Mouse (Mus musculus): ENCODE measurements around the gene Gm29609. TPM values are rescaled to one million over a fixed set of nuclear protein-coding genes. Genes with fewer than 3 reads are reported as not detected.

Gm29609 gene
- polyA plus RNA-seq, 2 experiments, result 0.96 to 4.3 TPM

- Histone ChIP-seq H3K4me2 (replicated peaks; ENCODE audit: low read depth, low read length, severe bottlenecking) (no peak overlapping the region), H3K9me3 (ENCODE audit: control insufficient read depth, low read length) (peaks cover 4% of the 10 kb centered on the region), H3K9ac (ENCODE audit: low read depth, low read length, severe bottlenecking) (no peak overlapping the region), H3K27me3 (ENCODE audit: control insufficient read depth, insufficient read depth, low read length) (no peaks in the 10 kb centered on the region), H3K36me3 (ENCODE audit: control insufficient read depth, insufficient read depth, low read length) (peaks cover 83% of the 10 kb centered on the region), H3K27ac (replicated peaks; ENCODE audit: low read depth, low read length) (no peak overlapping the region), H3K4me1 (ENCODE audit: control insufficient read depth, insufficient read depth, low read length) (peaks cover 9% of the 10 kb centered on the region), H3K4me3 (replicated peaks; ENCODE audit: low read length) (peak overlapping the region; percentile 73; the same call in 1 of the 2 replicates)
- TF ChIP-seq POLR2A (IDR thresholded peaks at IDR 0.05; ENCODE audit: borderline replicate concordance, extremely low read depth, insufficient read depth, insufficient read length), result no peak
- no peak for ATAC-seq (ENCODE audit: low FRiP score, low read depth)
- DNase-seq (ENCODE audit: low spot score), result no peak
- 91% methylated on average over 27 of the region's 27 CpGs for WGBS
Observed at GRCm38 (mm10) chr5:31200327-31200768, 20.6 kb upstream of the Gm29609 start.

- no peak for TF ChIP-seq POLR2A (IDR thresholded peaks at IDR 0.05; ENCODE audit: borderline replicate concordance, extremely low read depth, insufficient read depth, insufficient read length)
- no peak overlapping the region for H3K4me3 ChIP-seq (replicated peaks; ENCODE audit: low read length)
- H3K9ac ChIP-seq (ENCODE audit: low read depth, low read length, severe bottlenecking), result no peak overlapping the region
- no peak overlapping the region for H3K4me2 ChIP-seq (replicated peaks; ENCODE audit: low read depth, low read length, severe bottlenecking)
- H3K27me3 ChIP-seq (ENCODE audit: control insufficient read depth, insufficient read depth, low read length), result no peaks in the 10 kb centered on the region
- peaks cover 83% of the 10 kb centered on the region for H3K36me3 ChIP-seq (ENCODE audit: control insufficient read depth, insufficient read depth, low read length)
- H3K27ac ChIP-seq (replicated peaks; ENCODE audit: low read depth, low read length), result no peak overlapping the region
- no peak for DNase-seq (ENCODE audit: low spot score)
- ATAC-seq (ENCODE audit: low FRiP score, low read depth), result no peak
- WGBS, result 89% methylated on average over 7 of the region's 9 CpGs
- H3K4me1 ChIP-seq (ENCODE audit: control insufficient read depth, insufficient read depth, low read length), result peaks cover 9% of the 10 kb centered on the region
- peaks cover 4% of the 10 kb centered on the region for H3K9me3 ChIP-seq (ENCODE audit: control insufficient read depth, low read length)
Observed at GRCm38 (mm10) chr5:31199893-31200292, 20.2 kb upstream of the Gm29609 start.

GRCm38 (mm10) chr5:31199321-31199892 is 19.7 kb upstream of the Gm29609 start:
- H3K27me3 ChIP-seq (ENCODE audit: control insufficient read depth, insufficient read depth, low read length), result no peaks in the 10 kb centered on the region
- no peak overlapping the region for H3K4me2 ChIP-seq (replicated peaks; ENCODE audit: low read depth, low read length, severe bottlenecking)
- DNase-seq (ENCODE audit: low spot score), result no peak
- no peak overlapping the region for H3K4me3 ChIP-seq (replicated peaks; ENCODE audit: low read length)
- peaks cover 83% of the 10 kb centered on the region for H3K36me3 ChIP-seq (ENCODE audit: control insufficient read depth, insufficient read depth, low read length)
- H3K27ac ChIP-seq (replicated peaks; ENCODE audit: low read depth, low read length), result no peak overlapping the region
- WGBS, result 92% methylated on average over 19 of the region's 19 CpGs
- no peak for TF ChIP-seq POLR2A (IDR thresholded peaks at IDR 0.05; ENCODE audit: borderline replicate concordance, extremely low read depth, insufficient read depth, insufficient read length)
- no peak for ATAC-seq (ENCODE audit: low FRiP score, low read depth)
- H3K9ac ChIP-seq (ENCODE audit: low read depth, low read length, severe bottlenecking), result no peak overlapping the region
- peaks cover 10% of the 10 kb centered on the region for H3K4me1 ChIP-seq (ENCODE audit: control insufficient read depth, insufficient read depth, low read length)
- peaks cover 4% of the 10 kb centered on the region for H3K9me3 ChIP-seq (ENCODE audit: control insufficient read depth, low read length)

- no peak for TF ChIP-seq POLR2A (IDR thresholded peaks at IDR 0.05; ENCODE audit: borderline replicate concordance, extremely low read depth, insufficient read depth, insufficient read length)
- Histone ChIP-seq H3K36me3 (ENCODE audit: control insufficient read depth, insufficient read depth, low read length) (peaks cover 81% of the 10 kb centered on the region), H3K9me3 (ENCODE audit: control insufficient read depth, low read length) (peaks cover 4% of the 10 kb centered on the region), H3K4me1 (ENCODE audit: control insufficient read depth, insufficient read depth, low read length) (peaks cover 16% of the 10 kb centered on the region), H3K9ac (ENCODE audit: low read depth, low read length, severe bottlenecking) (no peak overlapping the region), H3K27ac (replicated peaks; ENCODE audit: low read depth, low read length) (no peak overlapping the region), H3K4me3 (replicated peaks; ENCODE audit: low read length) (no peak overlapping the region), H3K4me2 (replicated peaks; ENCODE audit: low read depth, low read length, severe bottlenecking) (no peak overlapping the region), H3K27me3 (ENCODE audit: control insufficient read depth, insufficient read depth, low read length) (no peaks in the 10 kb centered on the region)
- ATAC-seq (ENCODE audit: low FRiP score, low read depth) (no peak), DNase-seq (ENCODE audit: low spot score) (no peak)
- WGBS, result 84% methylated on average over 5 of the region's 5 CpGs
Observed at GRCm38 (mm10) chr5:31198616-31199320, 19.1 kb upstream of the Gm29609 start.

GRCm38 (mm10) chr5:31198170-31198569 is 18.5 kb upstream of the Gm29609 start:
- H3K9me3 ChIP-seq (ENCODE audit: control insufficient read depth, low read length), result peaks cover 4% of the 10 kb centered on the region
- no peak overlapping the region for H3K9ac ChIP-seq (ENCODE audit: low read depth, low read length, severe bottlenecking)
- peaks cover 75% of the 10 kb centered on the region for H3K36me3 ChIP-seq (ENCODE audit: control insufficient read depth, insufficient read depth, low read length)
- no peak overlapping the region for H3K4me3 ChIP-seq (replicated peaks; ENCODE audit: low read length)
- WGBS, result 94% methylated on average over 9 of the region's 9 CpGs
- H3K27me3 ChIP-seq (ENCODE audit: control insufficient read depth, insufficient read depth, low read length), result no peaks in the 10 kb centered on the region
- TF ChIP-seq POLR2A (IDR thresholded peaks at IDR 0.05; ENCODE audit: borderline replicate concordance, extremely low read depth, insufficient read depth, insufficient read length), result no peak
- ATAC-seq (ENCODE audit: low FRiP score, low read depth), result no peak
- no peak for DNase-seq (ENCODE audit: low spot score)
- no peak overlapping the region for H3K4me2 ChIP-seq (replicated peaks; ENCODE audit: low read depth, low read length, severe bottlenecking)
- H3K27ac ChIP-seq (replicated peaks; ENCODE audit: low read depth, low read length), result no peak overlapping the region
- peaks cover 16% of the 10 kb centered on the region for H3K4me1 ChIP-seq (ENCODE audit: control insufficient read depth, insufficient read depth, low read length)
